Mouse (Mus musculus) bone marrow macrophage, adult 2 months (primary cell): ENCODE measurements around the gene Kif13a.

Experiments used
- CTCF ChIP-seq: IDR thresholded peaks from 2 replicates; pipeline ENCODE4 v1.5.1; 2012; ENCODE audit warnings: low read depth, mild to moderate bottlenecking, low read length, moderate library complexity
- POLR2A ChIP-seq: IDR thresholded peaks from 2 replicates; pipeline ENCODE4 v1.6.1; 2012; ENCODE audit warnings: mild to moderate bottlenecking, low read depth, low read length, borderline replicate concordance

DNA sequence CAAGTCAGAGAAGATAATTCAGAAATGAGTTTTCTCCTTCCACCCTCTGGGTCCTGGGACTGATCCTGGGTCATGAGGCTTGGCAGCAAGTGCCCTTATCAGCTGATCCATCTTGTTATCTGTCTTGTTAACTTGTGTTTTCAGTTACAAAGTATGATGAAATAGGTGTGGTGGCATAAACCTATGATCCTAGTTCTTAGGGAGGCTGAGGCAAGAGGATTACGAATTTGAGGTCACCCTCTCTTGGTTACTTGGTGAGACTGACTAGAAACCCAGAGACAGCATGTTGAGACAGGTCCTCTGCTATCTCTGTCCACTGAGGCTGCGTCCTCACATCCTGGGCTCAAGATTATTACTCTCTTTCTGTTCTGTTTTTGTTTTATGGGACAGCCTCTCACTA lies 164.3 kb downstream of the Kif13a start:
- no peak for TF ChIP-seq CTCF
- TF ChIP-seq POLR2A, result no peak
